Mouse (Mus musculus) adrenal gland, adult (tissue): ENCODE results near the gene Coa6.

Source experiments
- DNase-seq, 2 experiments: peaks; one replicate each; pipeline ENCODE4 v3.0.0; 2022 to 2023; ENCODE audit warnings: low spot score in 1 of 2; ENCODE audit not compliant: inconsistent age in 2 of 2

Coa6 gene

GRCm38 (mm10) chr8:126422174-126422919 is at the start of gene Coa6:
Gene Coa6, plus strand, starts transcription at chr8:126422515.
- peak; percentile 98 to 99 for DNase-seq

DNA sequence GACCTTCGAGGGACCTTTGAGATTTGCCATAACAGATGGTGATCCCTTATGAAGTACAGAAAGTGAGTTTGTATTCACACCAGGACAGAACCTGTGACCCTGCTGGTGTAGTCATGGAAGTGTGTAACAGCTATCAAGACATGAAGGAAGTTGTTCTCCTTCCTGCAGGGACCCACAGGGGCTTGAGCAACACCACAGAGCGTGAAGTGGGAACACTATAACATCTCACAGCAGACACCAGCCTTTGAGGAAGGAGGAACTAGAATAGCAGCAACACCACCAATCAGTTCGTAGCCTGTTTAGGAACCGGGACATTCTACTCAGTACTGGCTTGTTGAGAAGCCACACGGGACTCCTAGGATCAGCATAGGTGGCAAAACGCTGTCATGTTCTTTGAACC is 42.7 kb upstream of the Coa6 start:
- no peak for DNase-seq

DNA sequence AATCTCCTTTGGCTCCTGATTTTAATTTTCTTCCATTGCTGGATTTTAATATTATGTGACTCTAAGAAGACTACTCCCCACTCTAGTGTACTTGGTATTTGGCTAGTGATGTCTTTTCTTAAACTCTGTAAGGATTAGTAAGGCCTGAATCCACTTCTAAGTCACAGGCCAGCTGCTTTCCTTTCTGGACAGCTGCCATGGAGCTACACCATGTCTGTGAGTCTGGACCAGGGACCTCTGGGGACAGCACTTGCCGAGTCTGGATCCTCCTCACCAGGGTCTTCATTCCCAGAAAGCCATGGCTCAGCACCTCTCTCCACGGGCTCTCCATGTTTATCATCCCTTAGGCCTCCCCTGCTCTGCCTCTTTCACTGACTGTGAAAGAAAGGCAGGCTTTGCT is 42.2 kb upstream of the Coa6 start:
- DNase-seq = no peak

- DNase-seq = no peak
These were observed 41.0 kb upstream of the Coa6 start for GRCm38 (mm10) chr8:126381299-126381698.

DNA sequence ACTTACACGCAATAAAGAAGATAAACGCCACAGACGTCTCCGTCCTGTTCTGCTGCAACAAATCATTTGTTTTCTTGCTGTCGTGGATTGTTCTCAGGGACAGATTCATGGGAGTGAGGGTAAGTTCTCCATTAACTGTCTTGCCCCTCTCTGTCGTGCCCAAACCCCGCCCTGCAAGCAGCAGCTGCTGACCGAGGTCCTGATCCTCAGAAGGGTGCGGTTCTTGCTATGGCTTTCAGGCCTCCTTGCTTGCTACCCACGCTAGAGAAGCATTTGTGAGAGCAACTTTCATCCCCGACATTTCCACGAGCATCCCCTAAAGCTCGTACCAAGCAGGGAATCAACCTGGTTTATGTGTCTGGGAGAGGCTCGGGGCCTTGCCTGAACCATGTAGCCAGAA is 40.1 kb upstream of the Coa6 start:
- DNase-seq = peak in 1 of 2 experiments; percentile 26

DNA sequence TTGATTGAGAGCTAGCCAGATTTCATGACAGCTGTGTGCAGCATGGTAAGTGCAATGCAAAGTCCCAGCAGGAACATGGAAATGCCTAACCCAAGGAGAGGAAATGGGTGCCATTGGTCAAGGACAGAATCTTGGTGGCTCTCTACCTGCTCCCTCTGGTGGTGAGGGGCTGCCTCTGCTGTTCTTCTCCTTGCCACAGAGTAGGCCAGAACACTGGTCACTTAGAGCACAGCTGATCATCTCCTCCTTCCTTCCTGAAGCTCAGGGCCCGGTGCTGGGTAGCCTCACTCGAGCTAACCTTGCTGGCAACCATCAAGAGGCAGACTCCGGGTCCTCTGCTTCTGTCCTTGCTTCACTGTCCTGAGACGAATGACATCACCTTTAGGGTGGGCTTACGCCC is 39.6 kb upstream of the Coa6 start:
- DNase-seq = peak; percentile 33 to 74

GRCm38 (mm10) chr8:126387566-126387965 is 34.7 kb upstream of the Coa6 start:
- DNase-seq = no peak

DNA sequence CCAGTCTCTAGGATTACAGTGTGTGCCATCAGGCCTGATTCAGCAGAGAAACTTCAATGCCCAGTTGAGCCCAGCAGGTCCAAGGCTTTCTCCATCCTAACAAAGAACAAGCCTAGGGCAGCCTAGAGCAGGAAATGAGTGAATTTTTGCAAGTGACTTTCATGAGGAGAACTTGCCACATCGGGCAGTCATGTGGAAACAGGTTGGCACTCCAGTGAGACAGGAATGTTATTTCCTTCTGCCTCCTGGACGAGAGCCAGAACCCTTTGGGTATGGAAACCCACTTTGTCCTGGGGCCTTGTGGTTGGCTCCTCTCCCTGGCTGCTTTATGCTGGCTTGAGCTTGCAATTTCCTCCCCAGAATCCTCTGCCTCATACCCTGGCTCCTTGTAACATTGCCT is 30.8 kb upstream of the Coa6 start:
- DNase-seq = no peak

- DNase-seq = no peak
These were observed 26.9 kb upstream of the Coa6 start for GRCm38 (mm10) chr8:126395386-126395785.

- DNase-seq = no peak
These were observed 26.4 kb upstream of the Coa6 start for GRCm38 (mm10) chr8:126395917-126396316.

DNA sequence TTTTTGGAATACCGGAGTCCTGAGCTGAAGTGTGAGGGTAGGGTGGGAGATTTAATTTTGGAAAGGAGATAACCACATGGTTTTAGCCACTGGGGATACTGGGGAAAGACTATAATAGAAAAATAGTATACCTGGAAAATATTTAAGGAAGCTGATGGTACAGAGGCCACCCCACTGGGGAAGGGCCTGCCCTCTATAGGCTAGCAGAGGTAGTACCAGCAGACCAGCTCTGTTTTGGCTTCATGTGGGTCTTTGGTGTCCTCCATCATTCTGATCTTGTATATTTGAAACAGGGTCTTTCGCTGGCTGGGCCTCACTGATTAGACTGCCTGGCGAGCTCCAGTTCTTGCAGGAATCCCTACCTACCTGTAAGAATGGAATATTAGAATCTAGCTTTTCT is 24.0 kb upstream of the Coa6 start:
- DNase-seq = peak in 1 of 2 experiments; percentile 44

- peak in 1 of 2 experiments; percentile 32 for DNase-seq
These were observed 17.8 kb upstream of the Coa6 start for GRCm38 (mm10) chr8:126404550-126404949.

DNA sequence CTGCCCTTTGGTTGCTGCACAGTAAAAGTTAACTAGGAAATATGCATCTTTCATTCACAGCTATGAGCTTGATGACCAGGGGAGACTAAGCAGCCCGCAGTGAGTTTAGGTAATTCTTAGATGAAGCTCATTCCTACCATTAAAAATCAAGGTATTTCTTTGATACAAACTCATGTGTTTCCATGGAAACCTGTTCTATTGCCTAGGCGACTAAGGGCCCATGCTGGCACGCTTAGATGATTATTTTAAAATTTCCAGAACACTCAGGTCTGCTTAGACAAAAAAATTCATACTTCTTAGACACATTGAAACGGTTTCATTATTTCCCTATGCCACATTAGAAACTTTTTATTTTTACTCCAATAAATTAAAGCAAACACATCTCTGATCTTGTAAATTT is 17.3 kb upstream of the Coa6 start:
- DNase-seq = no peak

DNA sequence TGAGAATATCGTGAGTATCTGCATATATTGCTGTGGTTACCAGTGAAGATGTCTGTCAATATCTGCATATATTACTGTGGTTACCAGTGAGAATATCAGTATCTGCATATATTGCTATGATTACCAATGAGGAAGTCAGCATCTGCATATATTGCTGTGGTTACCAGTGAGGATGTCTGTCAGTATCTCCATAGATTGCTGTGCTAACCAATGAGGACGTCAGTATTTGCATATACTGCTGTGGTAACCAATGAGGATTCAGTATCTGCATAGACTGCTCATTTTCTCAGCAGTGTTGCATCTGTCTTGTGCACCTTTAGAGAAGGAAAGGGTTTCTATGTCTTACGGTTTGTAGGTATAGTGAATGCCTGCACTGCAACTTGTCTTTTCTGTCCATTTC is 1.5 kb upstream of the Coa6 start:
- DNase-seq = no peak

- no peak for DNase-seq
These were observed 595 bp downstream of the Coa6 start for GRCm38 (mm10) chr8:126422920-126423300.

- no peak for DNase-seq
These were observed 1.8 kb downstream of the Coa6 start for GRCm38 (mm10) chr8:126424163-126424562.

DNA sequence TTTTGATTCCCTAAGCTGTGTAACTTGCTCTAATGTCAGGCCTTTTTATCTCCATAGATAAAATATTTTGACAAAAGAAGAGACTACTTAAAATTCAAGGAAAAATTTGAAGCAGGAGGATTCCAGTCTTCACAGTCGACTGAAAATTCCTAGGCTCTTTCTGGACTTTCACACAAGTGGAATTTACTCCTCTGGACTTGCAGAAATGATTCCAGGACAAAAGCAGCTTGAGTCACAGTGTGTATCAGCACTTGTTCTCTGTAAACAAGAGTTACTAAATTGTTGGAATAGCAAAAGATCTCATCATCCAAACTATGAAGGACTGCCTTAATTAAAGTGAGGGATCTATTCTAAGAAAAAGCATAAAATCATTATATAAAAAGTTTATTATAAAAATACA is 2.6 kb downstream of the Coa6 start:
- no peak for DNase-seq

DNA sequence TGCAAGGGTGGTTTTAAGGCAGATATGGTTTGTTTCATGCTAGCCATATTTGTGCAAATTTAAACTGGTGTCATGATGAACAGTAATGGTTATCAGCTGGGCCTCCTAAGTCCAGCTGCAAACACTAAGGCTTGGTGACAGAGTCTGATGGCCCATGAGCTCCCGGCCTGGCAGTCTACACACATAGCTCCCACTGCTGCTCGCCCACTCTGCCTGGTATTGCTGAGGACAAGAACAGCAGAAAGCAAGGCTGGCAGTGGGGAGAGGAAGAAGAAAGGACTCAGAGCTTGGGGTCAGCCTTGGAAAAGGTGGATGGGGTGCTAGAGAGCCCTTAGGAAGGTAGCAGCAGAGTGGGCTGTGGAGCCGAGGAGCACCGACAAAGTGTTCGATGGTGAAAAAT is 7.3 kb downstream of the Coa6 start:
- no peak for DNase-seq

- no peak for DNase-seq
These were observed 11.5 kb downstream of the Coa6 start for GRCm38 (mm10) chr8:126433827-126434226.

DNA sequence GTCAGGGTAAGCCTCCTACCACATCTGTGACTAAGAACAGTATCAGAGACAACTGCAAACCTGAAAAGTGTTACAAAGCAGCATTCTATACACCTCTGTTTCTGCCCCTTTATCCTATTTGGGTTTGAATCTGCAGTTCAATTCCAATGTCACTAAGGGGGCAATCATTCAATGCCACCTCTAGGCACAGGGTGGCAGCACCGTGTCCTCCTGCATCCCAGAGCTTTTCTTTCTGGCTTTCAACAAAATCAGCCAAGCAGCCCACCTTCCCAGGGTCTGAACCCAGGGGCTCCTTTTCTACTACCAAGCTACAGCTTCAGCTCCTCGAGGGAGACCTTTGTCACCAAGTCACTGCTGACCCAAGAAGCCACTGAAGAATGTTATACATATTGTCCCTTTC is 16.6 kb downstream of the Coa6 start:
- no peak for DNase-seq

- peak in 1 of 2 experiments; percentile 60 for DNase-seq
These were observed 28.8 kb downstream of the Coa6 start for GRCm38 (mm10) chr8:126451158-126451557.

GRCm38 (mm10) chr8:126455383-126455782 is 33.1 kb downstream of the Coa6 start:
- no peak for DNase-seq

- DNase-seq = peak; percentile 37 to 69
These were observed 38.0 kb downstream of the Coa6 start for GRCm38 (mm10) chr8:126460274-126460673.
